Mouse (Mus musculus): ENCODE results near the gene Csn2. TPM values are rescaled to one million over a fixed set of nuclear protein-coding genes. Genes with fewer than 3 reads are reported as not detected.

The Csn2 gene
- polyA plus RNA-seq (2014; fragmentation: Nextera tagmentation; extraction: Ambion mirVana) = not detected in 2 replicates

- Histone ChIP-seq H3K4me1 (ENCODE audit: control insufficient read depth, insufficient read depth, low read length) (no peaks in the 10 kb centered on the region), H3K4me2 (ENCODE audit: low read depth) (no peak within 1 kb of the TSS), H3K9ac (ENCODE audit: low read length) (no peak within 1 kb of the TSS), H3K27me3 (ENCODE audit: control insufficient read depth, insufficient read depth, low read length) (no peaks in the 10 kb centered on the region), H3K36me3 (ENCODE audit: control insufficient read depth, insufficient read depth, low read length) (no peaks in the 10 kb centered on the region), H3K27ac (ENCODE audit: low read depth, low read length) (no peak within 1 kb of the TSS), H3K9me3 (ENCODE audit: control insufficient read depth, low read length) (no peaks in the 10 kb centered on the region), H3K4me3 (ENCODE audit: low read depth, low read length) (no peak within 1 kb of the TSS)
- WGBS = 73% methylated on average over 3 of the region's 3 CpGs
- DNase-seq (ENCODE audit: low spot score) = no peak
- no peak for ATAC-seq (ENCODE audit: insufficient read depth, low FRiP score, low TSS enrichment)
Measured at GRCm38 (mm10) chr5:87699530-87699929, at the start of gene Csn2. Csn2 (minus strand) TSS chr5:87699630.

GRCm38 (mm10) chr5:87734821-87735220, 35.4 kb upstream of the Csn2 start:
- H3K36me3 ChIP-seq (ENCODE audit: control insufficient read depth, insufficient read depth, low read length) = no peaks in the 10 kb centered on the region
- no peak overlapping the region for H3K9ac ChIP-seq (ENCODE audit: low read length)
- H3K27me3 ChIP-seq (ENCODE audit: control insufficient read depth, insufficient read depth, low read length) = no peaks in the 10 kb centered on the region
- ATAC-seq (ENCODE audit: insufficient read depth, low FRiP score, low TSS enrichment) = no peak
- no peak overlapping the region for H3K4me3 ChIP-seq (ENCODE audit: low read depth, low read length)
- DNase-seq (ENCODE audit: low spot score) = no peak
- no peak overlapping the region for H3K27ac ChIP-seq (ENCODE audit: low read depth, low read length)
- no peak overlapping the region for H3K4me2 ChIP-seq (ENCODE audit: low read depth)
- no peaks in the 10 kb centered on the region for H3K9me3 ChIP-seq (ENCODE audit: control insufficient read depth, low read length)
- H3K4me1 ChIP-seq (ENCODE audit: control insufficient read depth, insufficient read depth, low read length) = no peaks in the 10 kb centered on the region

GRCm38 (mm10) chr5:87705891-87706290, 6.5 kb upstream of the Csn2 start:
- no peaks in the 10 kb centered on the region for H3K27me3 ChIP-seq (ENCODE audit: control insufficient read depth, insufficient read depth, low read length)
- no peak overlapping the region for H3K9ac ChIP-seq (ENCODE audit: low read length)
- no peaks in the 10 kb centered on the region; the same call in 1 of the 2 replicates for H3K9me3 ChIP-seq (ENCODE audit: control insufficient read depth, low read length)
- H3K4me3 ChIP-seq (ENCODE audit: low read depth, low read length) = no peak overlapping the region
- H3K36me3 ChIP-seq (ENCODE audit: control insufficient read depth, insufficient read depth, low read length) = no peaks in the 10 kb centered on the region
- no peak overlapping the region for H3K4me2 ChIP-seq (ENCODE audit: low read depth)
- H3K4me1 ChIP-seq (ENCODE audit: control insufficient read depth, insufficient read depth, low read length) = no peaks in the 10 kb centered on the region
- H3K27ac ChIP-seq (ENCODE audit: low read depth, low read length) = no peak overlapping the region
- no peak for DNase-seq (ENCODE audit: low spot score)
- no peak for ATAC-seq (ENCODE audit: insufficient read depth, low FRiP score, low TSS enrichment)
- 87% methylated on average over 1 of the region's 1 CpGs for whole genome bisulfite sequencing

- no peaks in the 10 kb centered on the region for H3K36me3 ChIP-seq (ENCODE audit: control insufficient read depth, insufficient read depth, low read length)
- H3K27ac ChIP-seq (ENCODE audit: low read depth, low read length) = no peak within 1 kb of the TSS
- ATAC-seq (ENCODE audit: insufficient read depth, low FRiP score, low TSS enrichment) = no peak
- H3K4me3 ChIP-seq (ENCODE audit: low read depth, low read length) = no peak within 1 kb of the TSS
- H3K27me3 ChIP-seq (ENCODE audit: control insufficient read depth, insufficient read depth, low read length) = no peaks in the 10 kb centered on the region
- no peak within 1 kb of the TSS for H3K4me2 ChIP-seq (ENCODE audit: low read depth)
- no peak within 1 kb of the TSS for H3K9ac ChIP-seq (ENCODE audit: low read length)
- no peaks in the 10 kb centered on the region for H3K9me3 ChIP-seq (ENCODE audit: control insufficient read depth, low read length)
- DNase-seq (ENCODE audit: low spot score) = no peak
- no peaks in the 10 kb centered on the region for H3K4me1 ChIP-seq (ENCODE audit: control insufficient read depth, insufficient read depth, low read length)
Measured at GRCm38 (mm10) chr5:87665908-87666307, 33.5 kb downstream of the Csn2 start, which contains the start of gene Csn1s1. Csn1s1 (plus strand) TSS chr5:87666208.

- no peaks in the 10 kb centered on the region for H3K4me1 ChIP-seq (ENCODE audit: control insufficient read depth, insufficient read depth, low read length)
- no peak overlapping the region for H3K4me3 ChIP-seq (ENCODE audit: low read depth, low read length)
- ATAC-seq (ENCODE audit: insufficient read depth, low FRiP score, low TSS enrichment) = no peak
- no peak overlapping the region for H3K4me2 ChIP-seq (ENCODE audit: low read depth)
- no peaks in the 10 kb centered on the region for H3K36me3 ChIP-seq (ENCODE audit: control insufficient read depth, insufficient read depth, low read length)
- no peak for DNase-seq (ENCODE audit: low spot score)
- no peaks in the 10 kb centered on the region for H3K27me3 ChIP-seq (ENCODE audit: control insufficient read depth, insufficient read depth, low read length)
- H3K27ac ChIP-seq (ENCODE audit: low read depth, low read length) = no peak overlapping the region
- H3K9ac ChIP-seq (ENCODE audit: low read length) = no peak overlapping the region
- H3K9me3 ChIP-seq (ENCODE audit: control insufficient read depth, low read length) = no peaks in the 10 kb centered on the region
Measured at GRCm38 (mm10) chr5:87642787-87643186, 56.6 kb downstream of the Csn2 start.

Other genes with a start within 250 kb of the Csn2 start
- not detected in 2 replicates for gene Ugt2a2, start 217.4 kb downstream of the Csn2 start, polyA plus RNA-seq (2014; fragmentation: Nextera tagmentation; extraction: Ambion mirVana)
- not detected in 2 replicates for gene Gm43638, start 212.8 kb downstream of the Csn2 start, polyA plus RNA-seq (2014; fragmentation: Nextera tagmentation; extraction: Ambion mirVana)
- gene Ugt2a1, start 208.8 kb downstream of the Csn2 start, polyA plus RNA-seq (2014; fragmentation: Nextera tagmentation; extraction: Ambion mirVana) = not detected in 2 replicates
- not detected in 2 replicates for gene Sult1b1, start 161.4 kb downstream of the Csn2 start, polyA plus RNA-seq (2014; fragmentation: Nextera tagmentation; extraction: Ambion mirVana)
- 0.16 TPM in 1 of 2 replicates, not detected in the other for gene Sult1d1, start 130.6 kb downstream of the Csn2 start, polyA plus RNA-seq (2014; fragmentation: Nextera tagmentation; extraction: Ambion mirVana)
- not detected in 2 replicates for gene Sult1e1, start 108.0 kb downstream of the Csn2 start, polyA plus RNA-seq (2014; fragmentation: Nextera tagmentation; extraction: Ambion mirVana)
- gene Csn1s1, start 33.4 kb downstream of the Csn2 start, polyA plus RNA-seq (2014; fragmentation: Nextera tagmentation; extraction: Ambion mirVana) = not detected in 2 replicates
- not detected in 2 replicates for gene Csn1s2a, start 74.9 kb upstream of the Csn2 start, polyA plus RNA-seq (2014; fragmentation: Nextera tagmentation; extraction: Ambion mirVana)
- not detected in 2 replicates for gene Csn1s2b, start 108.5 kb upstream of the Csn2 start, polyA plus RNA-seq (2014; fragmentation: Nextera tagmentation; extraction: Ambion mirVana)
- gene Prr27, start 126.1 kb upstream of the Csn2 start, polyA plus RNA-seq (2014; fragmentation: Nextera tagmentation; extraction: Ambion mirVana) = not detected in 2 replicates
- gene Odam, start 185.4 kb upstream of the Csn2 start, polyA plus RNA-seq (2014; fragmentation: Nextera tagmentation; extraction: Ambion mirVana) = not detected in 2 replicates
- gene Csn3, start 225.9 kb upstream of the Csn2 start, polyA plus RNA-seq (2014; fragmentation: Nextera tagmentation; extraction: Ambion mirVana) = 1.0 TPM in 1 of 2 replicates, not detected in the other

Data from neural tube, embryonic 11.5 days (tissue).